Mouse (Mus musculus) midbrain, postnatal 0 days (tissue): ENCODE measurements around the gene Suox. TPM values are rescaled to one million over a fixed set of nuclear protein-coding genes. Genes with fewer than 3 reads are reported as not detected.
A peak's percentile ranks its signal among the peaks of the same experiment; 100 is the strongest.

ENCODE experiments used
- ATAC-seq: fragments of 200-750 bp; cut with Nextera tagmentation; 2 replicates; pipeline ENCODE4 v1.8.0; 2017; ENCODE audit warnings: moderate number of reproducible peaks, mild to moderate bottlenecking, moderate TSS enrichment, moderate library complexity; ENCODE audit not compliant: low FRiP score
- DNase-seq: peaks from one replicate; pipeline ENCODE4 v3.0.0-alpha.2; 2015; ENCODE audit warnings: low spot score
- H3K27ac ChIP-seq: fragments of 300-500 bp; sonication (generic); 2 replicates; pipeline ENCODE4 v1.5.1; 2014; ENCODE audit warnings: low read depth, mild to moderate bottlenecking, low read length, mixed read lengths
- H3K27me3 ChIP-seq: fragments of 300-500 bp; sonication (generic); 2 replicates; pipeline ENCODE4 v1.6.1; 2014; ENCODE audit warnings: low read length, control low read depth, mixed read lengths; ENCODE audit not compliant: insufficient read depth
- H3K36me3 ChIP-seq: fragments of 300-500 bp; sonication (generic); 2 replicates; pipeline ENCODE4 v1.6.1; 2014; ENCODE audit warnings: low read length, control low read depth, mixed read lengths; ENCODE audit not compliant: insufficient read depth
- H3K4me1 ChIP-seq: fragments of 300-500 bp; sonication (generic); 2 replicates; pipeline ENCODE4 v1.6.1; 2014; ENCODE audit warnings: mild to moderate bottlenecking, control low read depth, antibody characterized with exemption, low read length, mixed read lengths; ENCODE audit not compliant: insufficient read depth
- H3K4me2 ChIP-seq: fragments of 300-500 bp; sonication (generic); 2 replicates; pipeline ENCODE4 v1.6.1; 2014; ENCODE audit warnings: low read depth, mild to moderate bottlenecking, low read length, mixed read lengths; ENCODE audit not compliant: poor library complexity, severe bottlenecking
- H3K4me3 ChIP-seq: fragments of 300-500 bp; sonication (generic); 2 replicates; pipeline ENCODE4 v1.5.1; 2014; ENCODE audit warnings: low read depth, mild to moderate bottlenecking, low read length, moderate library complexity
- H3K9ac ChIP-seq: fragments of 300-500 bp; sonication (generic); replicated peaks from 2 replicates; pipeline ENCODE4 v1.6.1; 2014; ENCODE audit warnings: mild to moderate bottlenecking, low read length, moderate library complexity, mixed read lengths; ENCODE audit not compliant: poor library complexity, severe bottlenecking
- H3K9me3 ChIP-seq: fragments of 300-500 bp; sonication (generic); 2 replicates; pipeline ENCODE4 v1.6.1; 2016; ENCODE audit warnings: low read length, control low read depth
- CTCF ChIP-seq: IDR thresholded peaks from 2 replicates; pipeline ENCODE4 v1.5.1; 2016; ENCODE audit warnings: antibody characterized with exemption, mild to moderate bottlenecking
- WGBS: fragments of 180-500 bp; shearing (Covaris S2); extraction: QIAGEN DNeasy Blood & Tissue Kit; methylation state at CpG from one replicate; pipeline ENCODE4 v1.1.7; 2014; 5-methylcytosine and 5-hydroxymethylcytosine counted together
- polyA plus RNA-seq: library from polyadenylated mRNA; unstranded; fragments of >200 nt; fragmentation: Nextera tagmentation; extraction: Ambion mirVana; gene quantifications from 2 replicates; pipeline ENCODE4 v1.2.1, GENCODE M21; 2015
- total RNA-seq: library from RNA; depleted of rRNA; stranded (reverse); fragments of >200 nt; gene quantifications from 2 replicates; pipeline ENCODE4 v1.2.3, GENCODE M21; 2014

Suox gene
- total and polyA plus RNA-seq, 2 experiments from 2014 or later: 8.9 to 15.7 TPM

DNA sequence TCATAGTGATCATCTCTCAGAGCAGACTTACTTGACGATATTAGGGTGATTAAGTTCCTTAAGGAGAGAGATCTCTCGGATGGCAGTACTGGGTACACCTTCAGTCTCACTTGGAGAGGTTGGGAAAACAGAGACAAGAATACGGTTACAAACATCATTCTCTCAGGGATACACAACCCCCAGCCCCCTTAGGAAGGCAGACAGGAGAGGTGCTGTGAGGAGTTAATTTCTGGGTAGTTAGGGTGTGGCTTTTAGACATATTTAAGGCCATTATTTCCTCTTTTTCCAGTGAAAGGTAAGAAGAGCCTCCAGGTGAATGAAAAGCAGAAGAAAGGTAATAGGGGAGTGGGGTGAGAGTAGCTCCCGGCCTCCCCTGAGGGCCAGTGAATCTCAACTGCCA is 30.0 kb upstream of the Suox start, which contains the start of gene Pmel:
TSS of gene Pmel (plus strand) at position 301 of the 400 bp plus-strand sequence.
- H3K9me3 ChIP-seq: no peaks in the 10 kb centered on the region
- peak within 1 kb of the TSS; percentile 25; the same call in 1 of the 2 replicates for H3K9ac ChIP-seq
- H3K36me3 ChIP-seq: no peaks in the 10 kb centered on the region
- H3K27me3 ChIP-seq: no peaks in the 10 kb centered on the region
- DNase-seq: no peak
- peak within 1 kb of the TSS; percentile 19 for H3K27ac ChIP-seq
- TF ChIP-seq CTCF: no peak
- peak within 1 kb of the TSS; percentile 76 for H3K4me2 ChIP-seq
- no peak for ATAC-seq
- 20% methylated on average over 4 of the region's 4 CpGs for WGBS
- H3K4me1 ChIP-seq: no peaks in the 10 kb centered on the region
- peak within 1 kb of the TSS; percentile 54 for H3K4me3 ChIP-seq

DNA sequence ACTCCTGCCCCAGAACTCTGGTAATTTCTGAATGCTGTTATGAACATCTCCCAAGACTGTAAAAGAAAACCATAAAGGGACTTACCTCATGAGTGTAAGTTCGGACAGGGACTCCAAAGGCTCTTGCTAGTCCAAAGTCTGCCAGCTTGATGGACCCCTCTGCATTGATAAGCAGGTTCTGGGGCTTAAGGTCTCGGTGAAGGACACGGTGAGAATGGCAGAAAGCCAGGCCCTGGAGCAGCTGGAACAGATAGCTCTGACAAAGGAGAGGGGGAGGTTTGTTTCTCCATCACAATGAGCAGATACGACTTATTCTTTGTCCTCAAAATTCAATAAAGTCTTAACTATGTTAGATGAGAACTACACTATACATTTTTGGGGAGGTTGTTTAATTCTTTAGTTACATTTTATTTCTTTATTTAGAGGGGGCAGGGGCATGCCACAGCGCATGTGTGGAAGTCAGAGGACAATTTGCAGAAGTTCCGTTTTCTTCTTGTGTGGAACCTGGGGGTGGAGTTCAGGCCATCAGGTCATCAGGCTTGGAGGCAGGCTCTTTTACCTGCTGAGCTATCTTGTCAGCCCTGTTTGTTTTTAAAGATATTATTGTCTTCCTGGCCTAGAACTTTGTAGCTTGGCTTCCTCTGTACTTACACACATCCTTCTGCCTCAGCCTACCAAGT is 28.6 kb upstream of the Suox start:
- no peak for DNase-seq
- no peak overlapping the region for H3K4me2 ChIP-seq
- 73% methylated on average over 6 of the region's 6 CpGs for WGBS
- H3K4me3 ChIP-seq: no peak overlapping the region
- no peak overlapping the region for H3K27ac ChIP-seq
- no peaks in the 10 kb centered on the region for H3K27me3 ChIP-seq
- no peak for TF ChIP-seq CTCF
- no peaks in the 10 kb centered on the region for H3K9me3 ChIP-seq
- H3K9ac ChIP-seq: no peak overlapping the region
- H3K4me1 ChIP-seq: no peaks in the 10 kb centered on the region
- no peak for ATAC-seq
- no peaks in the 10 kb centered on the region for H3K36me3 ChIP-seq

DNA sequence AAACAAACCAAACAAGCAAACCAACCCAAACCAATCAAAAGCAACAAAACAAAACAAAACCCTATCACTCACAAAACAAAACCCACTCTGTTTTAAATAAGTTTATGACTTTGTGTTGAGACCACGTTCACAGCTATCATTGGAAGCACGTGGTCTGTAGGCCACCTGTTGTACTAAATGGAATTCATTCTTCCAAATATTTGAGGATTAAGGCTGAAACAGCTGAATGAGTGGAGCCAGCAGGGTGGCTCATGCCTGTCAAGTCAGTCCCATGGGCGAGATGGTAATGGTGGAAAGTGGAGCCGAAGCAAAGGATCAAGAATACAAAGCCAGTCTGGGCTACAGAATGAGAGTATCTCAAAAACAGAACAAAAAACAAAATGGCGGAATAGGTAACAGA is 26.8 kb upstream of the Suox start:
- no peak overlapping the region for H3K4me3 ChIP-seq
- DNase-seq: no peak
- WGBS: 69% methylated on average over 5 of the region's 5 CpGs

DNA sequence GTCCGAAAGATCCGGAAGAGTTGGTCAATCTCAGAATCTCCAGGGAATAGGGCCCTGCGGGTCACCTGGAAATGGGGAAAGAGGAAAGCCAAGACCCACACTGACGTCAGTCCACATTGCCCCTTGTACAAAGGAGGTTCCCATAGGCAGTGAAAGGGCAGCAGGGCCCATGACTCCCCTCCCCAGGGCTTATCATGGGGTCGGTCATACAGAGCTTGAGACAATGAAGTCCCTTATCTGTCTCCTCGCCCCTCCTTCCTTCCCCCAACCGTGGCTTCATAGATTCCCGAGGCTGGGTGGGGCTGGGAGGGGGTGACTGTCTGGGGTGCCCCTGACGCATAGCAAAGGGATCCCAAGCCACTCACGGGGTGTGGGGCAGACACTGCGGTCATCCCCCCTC is 25.7 kb upstream of the Suox start:
- no peak overlapping the region for H3K4me3 ChIP-seq
- H3K9ac ChIP-seq: no peak overlapping the region
- H3K36me3 ChIP-seq: no peaks in the 10 kb centered on the region
- no peak overlapping the region for H3K27ac ChIP-seq
- H3K4me2 ChIP-seq: no peak overlapping the region
- no peaks in the 10 kb centered on the region for H3K9me3 ChIP-seq
- 85% methylated on average over 11 of the region's 11 CpGs for WGBS
- no peak for ATAC-seq
- no peak for TF ChIP-seq CTCF
- no peaks in the 10 kb centered on the region for H3K4me1 ChIP-seq
- H3K27me3 ChIP-seq: no peaks in the 10 kb centered on the region
- no peak for DNase-seq

More for the DNA sequence above, 26.8 kb upstream of the Suox start:
- Histone ChIP-seq H3K27ac (no peak overlapping the region), H3K9me3 (no peaks in the 10 kb centered on the region), H3K36me3 (no peaks in the 10 kb centered on the region), H3K27me3 (no peaks in the 10 kb centered on the region), H3K4me1 (no peaks in the 10 kb centered on the region), H3K4me2 (no peak overlapping the region), H3K9ac (no peak overlapping the region)
- ATAC-seq: no peak
- TF ChIP-seq CTCF: no peak

DNA sequence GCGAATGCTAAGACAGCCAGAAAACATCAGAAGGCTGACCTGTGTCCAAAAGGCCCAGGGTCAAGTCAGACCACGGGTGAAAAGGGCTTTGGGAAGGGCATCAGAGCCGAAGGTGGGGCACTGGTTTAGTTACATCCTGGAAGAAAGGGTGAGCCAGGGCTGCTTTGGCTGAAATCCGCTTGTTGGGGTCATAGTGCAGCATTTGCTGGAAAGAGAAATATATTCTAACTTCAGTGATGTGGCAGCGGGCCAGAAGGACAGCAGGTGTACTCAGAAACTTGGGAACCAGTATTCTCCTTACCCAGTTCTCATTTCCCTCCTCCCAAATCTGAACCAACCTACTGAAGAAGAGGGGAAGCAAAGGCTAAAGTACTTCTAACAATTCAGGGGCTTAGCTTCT is 25.1 kb upstream of the Suox start:
- H3K4me1 ChIP-seq: no peaks in the 10 kb centered on the region
- H3K9ac ChIP-seq: no peak overlapping the region
- DNase-seq: no peak
- no peak for ATAC-seq
- no peaks in the 10 kb centered on the region for H3K9me3 ChIP-seq
- no peak for TF ChIP-seq CTCF
- no peaks in the 10 kb centered on the region for H3K27me3 ChIP-seq
- H3K4me3 ChIP-seq: no peak overlapping the region
- H3K4me2 ChIP-seq: no peak overlapping the region
- H3K27ac ChIP-seq: no peak overlapping the region
- no peaks in the 10 kb centered on the region for H3K36me3 ChIP-seq
- 88% methylated on average over 5 of the region's 5 CpGs for WGBS

DNA sequence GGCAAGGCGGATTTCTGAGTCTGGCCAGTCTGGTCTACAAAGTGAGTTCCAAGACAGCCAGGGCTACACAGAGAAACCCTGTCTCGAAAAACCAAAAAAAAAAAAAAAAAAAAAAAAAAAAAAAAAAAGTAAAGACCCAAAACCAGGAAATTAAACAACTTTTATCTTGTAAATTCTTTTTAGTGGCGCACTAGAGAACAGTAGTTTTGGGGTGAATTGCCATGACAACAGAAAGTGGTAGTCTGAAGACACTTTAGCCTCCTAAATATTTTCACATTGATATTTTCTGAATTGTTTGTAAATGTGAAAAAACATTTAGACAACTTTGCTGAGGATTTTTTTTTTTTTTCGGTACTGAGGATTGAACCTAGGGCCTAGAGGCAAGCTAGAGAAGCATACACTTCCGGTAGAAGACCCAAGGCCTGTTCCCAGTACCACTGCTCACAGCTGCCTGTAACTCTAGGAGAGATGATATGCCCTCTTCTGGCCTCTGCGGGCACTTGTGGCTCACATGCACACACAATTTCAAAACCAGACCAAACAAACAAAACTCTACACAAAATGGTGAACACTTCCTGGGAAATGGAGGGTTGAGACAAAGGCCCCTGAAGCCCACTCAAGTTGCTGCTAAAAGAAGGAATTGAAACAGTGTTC is 23.3 kb upstream of the Suox start:
- H3K4me1 ChIP-seq: no peaks in the 10 kb centered on the region
- ATAC-seq: no peak
- WGBS: 84% methylated on average over 6 of the region's 6 CpGs

More for the DNA sequence above, 23.3 kb upstream of the Suox start:
- TF ChIP-seq CTCF: peak; percentile 13
- Histone ChIP-seq H3K27me3 (no peaks in the 10 kb centered on the region), H3K9ac (no peak overlapping the region), H3K4me2 (peak overlapping the region; percentile 57), H3K9me3 (no peaks in the 10 kb centered on the region), H3K4me3 (peak overlapping the region; percentile 35; the same call in 1 of the 2 replicates), H3K27ac (peak overlapping the region; percentile 77; the same call in 1 of the 2 replicates), H3K36me3 (no peaks in the 10 kb centered on the region)
- no peak for DNase-seq
